Mouse (Mus musculus) heart, adult 2 months (tissue): ENCODE measurements at regions not wholly inside any gene's neighbourhood (a gene's known extent, or its start where the extent isn't known, plus 50 kb on each side); places are given as distances from the start of the nearest gene placed in this dataset.

Experiments
- CTCF ChIP-seq: fragments of 200-600 bp; IDR thresholded peaks from 2 replicates; pipeline ENCODE4 v1.8.1; 2022; ENCODE audit warnings: antibody characterized with exemption, mild to moderate bottlenecking, moderate library complexity
- POLR2A ChIP-seq: fragments of 200-500 bp; IDR thresholded peaks from 2 replicates; pipeline ENCODE4 v1.6.1; 2011; ENCODE audit warnings: mild to moderate bottlenecking, low read depth, low read length, control low read depth; ENCODE audit not compliant: insufficient read depth

GRCm38 (mm10) chr17:64201609-64202008 lies 130.1 kb downstream of the Pja2 start:
- TF ChIP-seq CTCF (no peak), POLR2A (no peak)
